Mouse (Mus musculus): ENCODE results near the gene Adam1a. TPM values are rescaled to one million over a fixed set of nuclear protein-coding genes. Genes with fewer than 3 reads are reported as not detected.

Adam1a gene
- polyA plus RNA-seq, 1 experiment from 2014 or later, result 1.5 TPM

- Histone ChIP-seq H3K4me1 (ENCODE audit: insufficient read depth, low read length) (peaks cover 13% of the 10 kb centered on the region), H3K36me3 (ENCODE audit: insufficient read depth, low read length) (no peaks in the 10 kb centered on the region; the same call in 1 of the 2 replicates), H3K4me2 (replicated peaks; ENCODE audit: low read depth, low read length) (no peak overlapping the region), H3K4me3 (ENCODE audit: low read length) (no peak overlapping the region), H3K9me3 (ENCODE audit: low read length) (no peaks in the 10 kb centered on the region), H3K9ac (replicated peaks; ENCODE audit: low read length) (no peak overlapping the region), H3K27me3 (ENCODE audit: insufficient read depth, low read length) (no peaks in the 10 kb centered on the region), H3K27ac (ENCODE audit: low read length) (no peak overlapping the region)
- ATAC-seq (ENCODE audit: low FRiP score, low TSS enrichment), result no peak
- 88% methylated on average over 5 of the region's 5 CpGs for WGBS
Measured at GRCm38 (mm10) chr5:121585699-121586098, 40.4 kb upstream of the Adam1a start.

GRCm38 (mm10) chr5:121585005-121585404 is 39.7 kb upstream of the Adam1a start:
- 92% methylated on average over 10 of the region's 10 CpGs for WGBS
- Histone ChIP-seq H3K4me1 (ENCODE audit: insufficient read depth, low read length) (peaks cover 13% of the 10 kb centered on the region), H3K4me3 (ENCODE audit: low read length) (no peak overlapping the region), H3K27me3 (ENCODE audit: insufficient read depth, low read length) (no peaks in the 10 kb centered on the region), H3K9ac (replicated peaks; ENCODE audit: low read length) (no peak overlapping the region), H3K27ac (ENCODE audit: low read length) (no peak overlapping the region), H3K4me2 (replicated peaks; ENCODE audit: low read depth, low read length) (no peak overlapping the region), H3K9me3 (ENCODE audit: low read length) (no peaks in the 10 kb centered on the region), H3K36me3 (ENCODE audit: insufficient read depth, low read length) (no peaks in the 10 kb centered on the region; the same call in 1 of the 2 replicates)
- ATAC-seq (ENCODE audit: low FRiP score, low TSS enrichment), result no peak

GRCm38 (mm10) chr5:121583765-121584501 is 38.7 kb upstream of the Adam1a start:
- H3K36me3 ChIP-seq (ENCODE audit: insufficient read depth, low read length), result peaks cover 10% of the 10 kb centered on the region
- H3K9ac ChIP-seq (replicated peaks; ENCODE audit: low read length), result no peak overlapping the region; the same call in 1 of the 2 replicates
- no peaks in the 10 kb centered on the region for H3K9me3 ChIP-seq (ENCODE audit: low read length)
- H3K27ac ChIP-seq (ENCODE audit: low read length), result peak overlapping the region; percentile 23; the same call in 1 of the 2 replicates
- 46% methylated on average over 12 of the region's 12 CpGs for WGBS
- H3K27me3 ChIP-seq (ENCODE audit: insufficient read depth, low read length), result no peaks in the 10 kb centered on the region
- ATAC-seq (ENCODE audit: low FRiP score, low TSS enrichment), result peak; percentile 89
- H3K4me3 ChIP-seq (ENCODE audit: low read length), result no peak overlapping the region
- H3K4me1 ChIP-seq (ENCODE audit: insufficient read depth, low read length), result peaks cover 13% of the 10 kb centered on the region
- no peak overlapping the region for H3K4me2 ChIP-seq (replicated peaks; ENCODE audit: low read depth, low read length)

GRCm38 (mm10) chr5:121581945-121582344 is 36.7 kb upstream of the Adam1a start:
- H3K36me3 ChIP-seq (ENCODE audit: insufficient read depth, low read length), result peaks cover 14% of the 10 kb centered on the region
- H3K9me3 ChIP-seq (ENCODE audit: low read length), result no peaks in the 10 kb centered on the region
- H3K4me1 ChIP-seq (ENCODE audit: insufficient read depth, low read length), result peaks cover 13% of the 10 kb centered on the region
- WGBS, result 91% methylated on average over 8 of the region's 8 CpGs
- H3K4me2 ChIP-seq (replicated peaks; ENCODE audit: low read depth, low read length), result no peak overlapping the region
- H3K4me3 ChIP-seq (ENCODE audit: low read length), result no peak overlapping the region
- H3K9ac ChIP-seq (replicated peaks; ENCODE audit: low read length), result no peak overlapping the region
- no peak overlapping the region for H3K27ac ChIP-seq (ENCODE audit: low read length)
- no peaks in the 10 kb centered on the region for H3K27me3 ChIP-seq (ENCODE audit: insufficient read depth, low read length)
- no peak for ATAC-seq (ENCODE audit: low FRiP score, low TSS enrichment)

- no peak overlapping the region for H3K9ac ChIP-seq (replicated peaks; ENCODE audit: low read length)
- H3K4me2 ChIP-seq (replicated peaks; ENCODE audit: low read depth, low read length), result no peak overlapping the region
- peaks cover 26% of the 10 kb centered on the region for H3K36me3 ChIP-seq (ENCODE audit: insufficient read depth, low read length)
- no peak overlapping the region for H3K4me3 ChIP-seq (ENCODE audit: low read length)
- H3K9me3 ChIP-seq (ENCODE audit: low read length), result no peaks in the 10 kb centered on the region
- no peak for ATAC-seq (ENCODE audit: low FRiP score, low TSS enrichment)
- no peaks in the 10 kb centered on the region for H3K27me3 ChIP-seq (ENCODE audit: insufficient read depth, low read length)
- H3K4me1 ChIP-seq (ENCODE audit: insufficient read depth, low read length), result no peaks in the 10 kb centered on the region
- WGBS, result 87% methylated on average over 11 of the region's 11 CpGs
- no peak overlapping the region for H3K27ac ChIP-seq (ENCODE audit: low read length)
Measured at GRCm38 (mm10) chr5:121576927-121577488, 31.7 kb upstream of the Adam1a start.

GRCm38 (mm10) chr5:121575867-121576266 is 30.6 kb upstream of the Adam1a start:
- no peak overlapping the region for H3K4me3 ChIP-seq (ENCODE audit: low read length)
- ATAC-seq (ENCODE audit: low FRiP score, low TSS enrichment), result no peak
- no peak overlapping the region for H3K27ac ChIP-seq (ENCODE audit: low read length)
- H3K27me3 ChIP-seq (ENCODE audit: insufficient read depth, low read length), result no peaks in the 10 kb centered on the region
- peaks cover 26% of the 10 kb centered on the region for H3K36me3 ChIP-seq (ENCODE audit: insufficient read depth, low read length)
- H3K4me2 ChIP-seq (replicated peaks; ENCODE audit: low read depth, low read length), result no peak overlapping the region
- H3K9me3 ChIP-seq (ENCODE audit: low read length), result no peaks in the 10 kb centered on the region
- WGBS, result 93% methylated on average over 11 of the region's 11 CpGs
- no peak overlapping the region for H3K9ac ChIP-seq (replicated peaks; ENCODE audit: low read length)
- no peaks in the 10 kb centered on the region for H3K4me1 ChIP-seq (ENCODE audit: insufficient read depth, low read length)

DNA sequence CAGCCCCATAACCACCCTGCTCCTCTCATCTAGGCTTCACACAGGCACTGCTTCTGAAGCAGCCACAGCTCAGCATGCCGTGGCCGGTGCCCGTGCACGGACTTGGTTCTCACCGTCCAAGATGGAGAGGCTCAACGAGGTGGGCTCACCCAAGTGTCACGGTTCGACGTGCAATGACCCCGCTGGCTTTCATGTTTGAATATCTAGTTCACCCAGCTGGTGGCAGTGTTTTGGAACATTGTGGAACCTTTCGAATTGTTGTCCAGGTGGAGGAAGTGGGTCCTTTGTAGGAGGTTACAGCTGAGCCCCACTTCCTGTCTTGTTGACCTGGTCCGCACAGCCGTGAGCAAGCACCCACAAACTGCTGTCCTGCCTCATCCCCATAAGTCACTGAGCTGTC is 28.9 kb upstream of the Adam1a start:
- ATAC-seq (ENCODE audit: low FRiP score, low TSS enrichment), result no peak
- no peaks in the 10 kb centered on the region for H3K9me3 ChIP-seq (ENCODE audit: low read length)
- no peaks in the 10 kb centered on the region for H3K27me3 ChIP-seq (ENCODE audit: insufficient read depth, low read length)
- H3K9ac ChIP-seq (replicated peaks; ENCODE audit: low read length), result no peak overlapping the region
- no peak overlapping the region for H3K4me3 ChIP-seq (ENCODE audit: low read length)
- H3K4me1 ChIP-seq (ENCODE audit: insufficient read depth, low read length), result no peaks in the 10 kb centered on the region
- H3K36me3 ChIP-seq (ENCODE audit: insufficient read depth, low read length), result peaks cover 24% of the 10 kb centered on the region
- H3K27ac ChIP-seq (ENCODE audit: low read length), result no peak overlapping the region
- no peak overlapping the region for H3K4me2 ChIP-seq (replicated peaks; ENCODE audit: low read depth, low read length)
- 76% methylated on average over 13 of the region's 13 CpGs for WGBS

DNA sequence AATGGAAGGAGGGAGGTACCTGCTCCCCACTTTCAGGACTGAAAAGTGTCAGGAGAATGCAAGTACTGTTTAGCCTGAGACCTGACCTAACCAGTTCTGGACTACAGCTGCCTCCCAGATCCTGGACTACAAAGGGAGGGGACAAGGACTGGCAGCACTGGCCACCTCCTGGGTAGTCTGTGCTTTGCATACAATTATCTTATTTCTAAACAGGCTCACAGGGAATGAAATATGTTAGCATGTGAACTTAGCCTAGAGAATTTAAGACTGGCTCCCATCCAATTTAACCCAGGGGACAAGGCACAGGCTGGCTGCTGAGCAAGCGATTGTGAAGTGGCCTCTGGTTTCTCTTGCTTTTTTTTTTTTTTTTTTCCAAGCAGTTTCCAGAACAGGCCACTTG is 25.5 kb upstream of the Adam1a start:
- no peak overlapping the region for H3K4me2 ChIP-seq (replicated peaks; ENCODE audit: low read depth, low read length)
- no peak for ATAC-seq (ENCODE audit: low FRiP score, low TSS enrichment)
- H3K4me1 ChIP-seq (ENCODE audit: insufficient read depth, low read length), result no peaks in the 10 kb centered on the region
- no peak overlapping the region for H3K4me3 ChIP-seq (ENCODE audit: low read length)
- H3K27ac ChIP-seq (ENCODE audit: low read length), result no peak overlapping the region
- 67% methylated on average over 1 of the region's 1 CpGs for WGBS
- peaks cover 16% of the 10 kb centered on the region for H3K36me3 ChIP-seq (ENCODE audit: insufficient read depth, low read length)
- H3K9ac ChIP-seq (replicated peaks; ENCODE audit: low read length), result no peak overlapping the region
- H3K27me3 ChIP-seq (ENCODE audit: insufficient read depth, low read length), result no peaks in the 10 kb centered on the region
- H3K9me3 ChIP-seq (ENCODE audit: low read length), result no peaks in the 10 kb centered on the region

GRCm38 (mm10) chr5:121569881-121570420 is 24.7 kb upstream of the Adam1a start:
- WGBS, result 76% methylated on average over 9 of the region's 9 CpGs
- peaks cover 15% of the 10 kb centered on the region for H3K36me3 ChIP-seq (ENCODE audit: insufficient read depth, low read length)
- no peak overlapping the region for H3K4me3 ChIP-seq (ENCODE audit: low read length)
- no peaks in the 10 kb centered on the region for H3K27me3 ChIP-seq (ENCODE audit: insufficient read depth, low read length)
- no peak overlapping the region for H3K4me2 ChIP-seq (replicated peaks; ENCODE audit: low read depth, low read length)
- H3K4me1 ChIP-seq (ENCODE audit: insufficient read depth, low read length), result no peaks in the 10 kb centered on the region
- no peak for ATAC-seq (ENCODE audit: low FRiP score, low TSS enrichment)
- no peaks in the 10 kb centered on the region for H3K9me3 ChIP-seq (ENCODE audit: low read length)
- no peak overlapping the region for H3K27ac ChIP-seq (ENCODE audit: low read length)
- H3K9ac ChIP-seq (replicated peaks; ENCODE audit: low read length), result no peak overlapping the region

Measured in kidney, embryonic 16.5 days (tissue).